Mouse (Mus musculus): ENCODE measurements around the gene Exd1. TPM values are rescaled to one million over a fixed set of nuclear protein-coding genes. Genes with fewer than 3 reads are reported as not detected.

Gene Exd1
- polyA plus RNA-seq, 1 experiment: 0.52 TPM

DNA sequence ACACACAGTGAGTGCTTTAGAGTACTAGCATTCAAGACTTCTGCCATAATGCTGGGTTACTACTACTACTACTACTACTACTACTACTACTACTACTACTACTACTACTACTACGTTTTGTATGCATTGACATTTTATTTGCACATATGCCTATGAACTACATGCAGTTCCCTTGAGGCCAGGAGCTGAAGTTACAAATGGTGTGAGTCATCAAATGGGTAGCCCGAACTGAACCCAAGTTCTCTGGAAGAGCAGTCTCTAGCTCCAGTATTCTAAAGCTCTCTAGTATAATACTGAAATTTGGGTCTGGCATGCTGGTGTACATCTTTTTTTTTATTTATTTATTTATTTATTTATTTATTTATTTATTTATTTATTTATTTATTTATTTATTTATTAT, 3.8 kb downstream of the Exd1 start:
- Histone ChIP-seq H3K27me3 (replicated peaks; ENCODE audit: control insufficient read depth, insufficient read depth, low read length) (no peaks in the 10 kb centered on the region), H3K36me3 (ENCODE audit: control insufficient read depth, insufficient read depth, low read length) (no peaks in the 10 kb centered on the region), H3K4me1 (ENCODE audit: control insufficient read depth, insufficient read depth, low read length) (no peaks in the 10 kb centered on the region), H3K27ac (ENCODE audit: insufficient read depth, low read depth, low read length) (no peak overlapping the region), H3K4me3 (ENCODE audit: insufficient read depth, low read depth, low read length) (no peak overlapping the region)
- TF ChIP-seq CTCF (conservative IDR thresholded peaks at IDR 0.05; ENCODE audit: insufficient read depth, insufficient read length, low read depth, low read length) (no peak), POLR2A (IDR thresholded peaks at IDR 0.05; ENCODE audit: low read depth, low read length) (no peak)
- WGBS: 78% methylated on average over 2 of the region's 2 CpGs
- DNase-seq: no peak

DNA sequence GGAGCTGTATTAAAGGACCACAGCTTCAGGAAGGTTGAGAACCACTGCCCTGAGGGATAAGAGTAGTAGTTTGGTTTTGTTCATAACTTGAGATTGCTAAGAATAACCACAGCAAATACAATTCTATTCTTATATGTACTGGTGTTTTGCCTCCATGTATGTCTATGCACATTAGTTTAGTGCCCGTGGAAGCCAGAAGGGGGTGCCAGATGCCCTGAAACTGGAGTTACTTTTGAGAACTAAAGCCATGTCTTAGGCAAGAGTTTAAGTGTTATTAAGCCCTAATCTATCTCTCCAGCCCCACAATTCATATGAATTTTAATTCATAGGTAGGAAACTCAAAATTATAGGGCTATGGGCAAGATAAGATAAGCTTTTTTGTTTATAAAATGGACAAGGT, 5.3 kb downstream of the Exd1 start:
- WGBS: 19% methylated on average over 1 of the region's 1 CpGs
- TF ChIP-seq POLR2A (IDR thresholded peaks at IDR 0.05; ENCODE audit: low read depth, low read length) (no peak), CTCF (conservative IDR thresholded peaks at IDR 0.05; ENCODE audit: insufficient read depth, insufficient read length, low read depth, low read length) (peak; percentile 81)
- Histone ChIP-seq H3K27ac (ENCODE audit: insufficient read depth, low read depth, low read length) (no peak overlapping the region), H3K4me1 (ENCODE audit: control insufficient read depth, insufficient read depth, low read length) (no peaks in the 10 kb centered on the region), H3K4me3 (ENCODE audit: insufficient read depth, low read depth, low read length) (no peak overlapping the region), H3K36me3 (ENCODE audit: control insufficient read depth, insufficient read depth, low read length) (no peaks in the 10 kb centered on the region), H3K27me3 (replicated peaks; ENCODE audit: control insufficient read depth, insufficient read depth, low read length) (no peaks in the 10 kb centered on the region)
- peak; percentile 79 for DNase-seq

DNA sequence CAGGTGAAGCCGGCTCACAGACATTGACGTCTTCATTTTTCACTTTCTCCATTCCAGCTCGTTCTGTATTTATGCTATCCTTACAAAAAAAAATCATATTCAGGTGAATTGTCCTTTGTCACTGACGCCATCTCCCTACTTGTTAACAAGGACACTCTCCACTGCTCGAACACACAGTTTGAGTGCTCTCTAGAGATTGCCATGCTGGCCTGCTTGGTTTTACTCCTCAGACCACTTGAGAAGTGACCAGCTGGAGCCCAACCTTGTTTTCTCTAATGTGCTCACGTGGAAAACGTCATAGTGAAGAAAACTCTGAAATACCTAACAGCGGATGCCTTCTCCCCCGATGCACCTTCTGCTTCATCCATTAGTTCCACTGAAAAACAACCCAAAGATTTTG, 8.6 kb downstream of the Exd1 start:
- Histone ChIP-seq H3K4me1 (ENCODE audit: control insufficient read depth, insufficient read depth, low read length) (no peaks in the 10 kb centered on the region), H3K27ac (ENCODE audit: insufficient read depth, low read depth, low read length) (no peak overlapping the region), H3K36me3 (ENCODE audit: control insufficient read depth, insufficient read depth, low read length) (no peaks in the 10 kb centered on the region), H3K4me3 (ENCODE audit: insufficient read depth, low read depth, low read length) (no peak overlapping the region), H3K27me3 (replicated peaks; ENCODE audit: control insufficient read depth, insufficient read depth, low read length) (no peaks in the 10 kb centered on the region)
- DNase-seq: no peak
- TF ChIP-seq CTCF (conservative IDR thresholded peaks at IDR 0.05; ENCODE audit: insufficient read depth, insufficient read length, low read depth, low read length): no peak
- TF ChIP-seq POLR2A (IDR thresholded peaks at IDR 0.05; ENCODE audit: low read depth, low read length): no peak
- WGBS: 84% methylated on average over 9 of the region's 9 CpGs

DNA sequence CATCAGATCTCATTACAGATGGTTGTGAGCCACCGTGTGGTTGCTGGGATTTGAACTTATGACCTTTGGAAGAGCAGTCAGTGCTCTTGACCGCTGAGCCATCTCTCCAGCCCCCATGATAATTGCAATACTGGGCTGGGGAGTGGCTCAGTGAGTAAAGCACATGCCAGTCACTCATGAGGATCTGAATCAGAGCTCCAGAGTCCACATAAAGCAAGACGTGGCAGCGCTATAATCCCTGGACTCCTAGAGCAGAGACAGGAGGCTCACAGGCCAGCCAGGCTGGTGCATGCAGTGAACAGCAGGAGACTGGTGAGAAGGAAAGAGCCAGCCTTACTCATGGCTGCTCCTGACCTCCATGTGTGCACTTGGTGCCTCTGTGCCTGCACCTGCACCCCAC, 22.0 kb downstream of the Exd1 start:
- Histone ChIP-seq H3K27me3 (replicated peaks; ENCODE audit: control insufficient read depth, insufficient read depth, low read length) (no peaks in the 10 kb centered on the region), H3K4me1 (ENCODE audit: control insufficient read depth, insufficient read depth, low read length) (no peaks in the 10 kb centered on the region), H3K36me3 (ENCODE audit: control insufficient read depth, insufficient read depth, low read length) (no peaks in the 10 kb centered on the region), H3K27ac (ENCODE audit: insufficient read depth, low read depth, low read length) (no peak overlapping the region), H3K4me3 (ENCODE audit: insufficient read depth, low read depth, low read length) (no peak overlapping the region)
- WGBS: 37% methylated on average over 4 of the region's 4 CpGs
- TF ChIP-seq CTCF (conservative IDR thresholded peaks at IDR 0.05; ENCODE audit: insufficient read depth, insufficient read length, low read depth, low read length): no peak
- no peak for TF ChIP-seq POLR2A (IDR thresholded peaks at IDR 0.05; ENCODE audit: low read depth, low read length)
- no peak for DNase-seq

DNA sequence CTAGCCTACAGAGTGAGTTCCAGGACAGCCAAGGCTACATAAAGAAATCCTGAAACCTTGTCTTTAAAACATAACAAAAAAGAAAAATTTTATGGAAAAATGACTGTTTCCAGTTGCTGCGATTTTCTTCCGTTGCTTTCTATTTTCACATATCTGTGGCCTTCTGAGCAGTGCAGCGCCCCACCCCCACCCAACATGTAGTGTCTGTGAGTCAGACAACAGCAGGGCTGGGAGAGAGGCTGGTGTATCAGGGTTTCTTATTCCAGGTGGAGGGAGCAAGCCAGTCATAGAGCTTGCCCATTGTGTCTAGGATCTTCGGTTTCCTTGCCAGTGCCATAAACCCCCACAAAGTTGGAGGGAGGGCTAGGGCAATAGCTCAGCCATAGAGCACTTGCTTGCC, 23.6 kb downstream of the Exd1 start:
- no peak overlapping the region for H3K27ac ChIP-seq (ENCODE audit: insufficient read depth, low read depth, low read length)
- no peak for DNase-seq
- WGBS: 67% methylated on average over 4 of the region's 4 CpGs
- no peaks in the 10 kb centered on the region for H3K4me1 ChIP-seq (ENCODE audit: control insufficient read depth, insufficient read depth, low read length)
- no peaks in the 10 kb centered on the region for H3K27me3 ChIP-seq (replicated peaks; ENCODE audit: control insufficient read depth, insufficient read depth, low read length)
- no peaks in the 10 kb centered on the region for H3K36me3 ChIP-seq (ENCODE audit: control insufficient read depth, insufficient read depth, low read length)
- TF ChIP-seq CTCF (conservative IDR thresholded peaks at IDR 0.05; ENCODE audit: insufficient read depth, insufficient read length, low read depth, low read length): no peak
- TF ChIP-seq POLR2A (IDR thresholded peaks at IDR 0.05; ENCODE audit: low read depth, low read length): no peak
- H3K4me3 ChIP-seq (ENCODE audit: insufficient read depth, low read depth, low read length): no peak overlapping the region

DNA sequence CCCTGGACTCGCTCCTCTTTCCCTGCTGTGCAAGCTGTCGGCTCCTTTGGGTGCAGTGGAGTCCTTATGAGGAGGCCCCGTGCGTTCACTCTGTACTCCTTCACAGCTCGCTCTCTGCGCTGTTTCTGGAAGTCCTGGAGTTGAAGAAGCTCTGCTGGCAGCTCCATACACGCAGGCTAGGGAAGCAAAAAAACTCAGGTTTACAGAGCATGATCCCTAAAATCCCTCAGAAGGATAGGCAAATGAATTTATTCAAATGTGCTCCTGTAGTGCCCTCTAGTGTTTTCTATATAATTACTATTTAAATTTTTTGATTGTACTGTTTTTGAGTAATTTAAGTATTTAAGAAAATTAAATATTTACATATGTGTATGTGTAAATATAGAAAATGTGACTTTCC, 26.9 kb downstream of the Exd1 start:
- H3K27me3 ChIP-seq (replicated peaks; ENCODE audit: control insufficient read depth, insufficient read depth, low read length): no peaks in the 10 kb centered on the region
- DNase-seq: no peak
- no peak for TF ChIP-seq POLR2A (IDR thresholded peaks at IDR 0.05; ENCODE audit: low read depth, low read length)
- 0 out of 2 replicates have a peak, but pooled peaks have one; percentile 2 for TF ChIP-seq CTCF (conservative IDR thresholded peaks at IDR 0.05; ENCODE audit: insufficient read depth, insufficient read length, low read depth, low read length)
- H3K27ac ChIP-seq (ENCODE audit: insufficient read depth, low read depth, low read length): no peak overlapping the region
- no peaks in the 10 kb centered on the region for H3K36me3 ChIP-seq (ENCODE audit: control insufficient read depth, insufficient read depth, low read length)
- no peaks in the 10 kb centered on the region for H3K4me1 ChIP-seq (ENCODE audit: control insufficient read depth, insufficient read depth, low read length)
- no peak overlapping the region for H3K4me3 ChIP-seq (ENCODE audit: insufficient read depth, low read depth, low read length)
- WGBS: 66% methylated on average over 7 of the region's 7 CpGs

DNA sequence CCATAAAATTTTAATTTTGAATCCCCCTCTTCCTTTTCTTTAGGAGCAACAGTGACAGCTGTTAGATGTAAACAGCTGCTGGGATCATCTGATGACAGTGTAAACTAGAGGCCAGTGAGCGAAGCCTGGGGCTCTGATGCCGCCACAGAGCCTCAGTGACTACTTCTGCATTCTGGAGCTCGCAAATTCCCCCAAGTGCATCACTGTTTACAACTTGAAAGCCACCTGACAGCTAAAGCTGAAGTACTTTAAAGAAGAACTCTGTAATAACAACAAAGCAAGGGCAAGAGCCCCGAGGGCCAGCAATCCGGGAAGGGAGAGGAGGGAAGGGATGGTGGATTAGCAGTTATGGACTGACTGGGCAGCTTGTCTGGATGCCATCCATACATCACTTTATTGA, 30.6 kb downstream of the Exd1 start:
- 62% methylated on average over 5 of the region's 5 CpGs for WGBS
- Histone ChIP-seq H3K27me3 (replicated peaks; ENCODE audit: control insufficient read depth, insufficient read depth, low read length) (no peaks in the 10 kb centered on the region), H3K4me3 (ENCODE audit: insufficient read depth, low read depth, low read length) (no peak overlapping the region), H3K4me1 (ENCODE audit: control insufficient read depth, insufficient read depth, low read length) (no peaks in the 10 kb centered on the region), H3K36me3 (ENCODE audit: control insufficient read depth, insufficient read depth, low read length) (no peaks in the 10 kb centered on the region), H3K27ac (ENCODE audit: insufficient read depth, low read depth, low read length) (no peak overlapping the region)
- TF ChIP-seq POLR2A (IDR thresholded peaks at IDR 0.05; ENCODE audit: low read depth, low read length): no peak
- TF ChIP-seq CTCF (conservative IDR thresholded peaks at IDR 0.05; ENCODE audit: insufficient read depth, insufficient read length, low read depth, low read length): no peak
- no peak for DNase-seq

Data from kidney, adult 2 months (tissue).